Comparison of ENCODE assay signal across 8 mouse cellular contexts in genomic region chr8:47345085-47345771, GRCm38 (mm10).
A peak's percentile ranks its signal among the peaks of the same experiment; 100 is the strongest.
DNase-seq lines count a peak whose midpoint lies in the region; ATAC-seq and TF ChIP-seq lines count a peak whose summit lies in the region.

No protein-coding gene starts in this region.

- no peak overlapping the region for H3K4me3 ChIP-seq in heart, embryonic 13.5 days
- H3K4me3 ChIP-seq in brown adipose tissue, adult 24 weeks (ENCODE audit: insufficient read depth, low read depth, low read length): peak overlapping the region; percentile 25
- peak overlapping the region; percentile 31 for H3K4me3 ChIP-seq in forebrain, embryonic 13.5 days
- no peak overlapping the region for H3K4me3 ChIP-seq in midbrain, embryonic 11.5 days (ENCODE audit: low read depth, low read length)
- no peak overlapping the region for H3K4me3 ChIP-seq in liver, postnatal 0 days (ENCODE audit: low read depth, low read length)

- ATAC-seq in heart, embryonic 13.5 days (ENCODE audit: extremely low read depth, insufficient number of reproducible peaks, low FRiP score, low TSS enrichment): no peak
- ATAC-seq in forebrain, embryonic 13.5 days: peak; percentile 74
- ATAC-seq in midbrain, embryonic 11.5 days (ENCODE audit: low FRiP score): no peak
- ATAC-seq in erythroblast, adult 5-6 weeks (replicated peaks; ENCODE audit: low FRiP score, poor library complexity, severe bottlenecking): no peak
- no peak for ATAC-seq in liver, postnatal 0 days

- H3K9me3 ChIP-seq in heart, embryonic 13.5 days: no peaks in the 10 kb centered on the region
- H3K9me3 ChIP-seq in forebrain, embryonic 13.5 days (replicated peaks): no peaks in the 10 kb centered on the region
- no peaks in the 10 kb centered on the region for H3K9me3 ChIP-seq in midbrain, embryonic 11.5 days (ENCODE audit: control insufficient read depth, low read length)
- H3K9me3 ChIP-seq in liver, postnatal 0 days (ENCODE audit: low read length): no peaks in the 10 kb centered on the region

- no peak for TF ChIP-seq CTCF in liver, postnatal 0 days (IDR thresholded peaks at IDR 0.05; ENCODE audit: low read depth)

- no peak for TF ChIP-seq EP300 in liver, postnatal 0 days (IDR thresholded peaks at IDR 0.05; ENCODE audit: low read depth)

- WGBS in heart, embryonic 13.5 days: 56% methylated on average over 15 of the region's 15 CpGs
- 2% methylated on average over 15 of the region's 15 CpGs for WGBS in forebrain, embryonic 13.5 days
- 12% methylated on average over 15 of the region's 15 CpGs for whole genome bisulfite sequencing in midbrain, embryonic 11.5 days
- 72% methylated on average over 15 of the region's 15 CpGs for WGBS in liver, postnatal 0 days (ENCODE audit: insufficient replicate concordance)

- no peak overlapping the region for H3K9ac ChIP-seq in heart, embryonic 13.5 days
- H3K9ac ChIP-seq in forebrain, embryonic 13.5 days: peak overlapping the region; percentile 52
- H3K9ac ChIP-seq in midbrain, embryonic 11.5 days (ENCODE audit: low read length): no peak overlapping the region
- H3K9ac ChIP-seq in liver, postnatal 0 days (replicated peaks): no peak overlapping the region

- no peaks in the 10 kb centered on the region for H3K36me3 ChIP-seq in heart, embryonic 13.5 days
- no peaks in the 10 kb centered on the region for H3K36me3 ChIP-seq in forebrain, embryonic 13.5 days (ENCODE audit: poor library complexity, severe bottlenecking)
- H3K36me3 ChIP-seq in midbrain, embryonic 11.5 days (ENCODE audit: control insufficient read depth, insufficient read depth, low read length): no peaks in the 10 kb centered on the region
- H3K36me3 ChIP-seq in liver, postnatal 0 days (replicated peaks; ENCODE audit: insufficient read depth, low read length): no peaks in the 10 kb centered on the region

- H3K27ac ChIP-seq in heart, embryonic 13.5 days (replicated peaks): peak overlapping the region; percentile 6; the same call in 1 of the 2 replicates
- peak overlapping the region; percentile 68 for H3K27ac ChIP-seq in brown adipose tissue, adult 24 weeks (replicated peaks; ENCODE audit: low read depth, low read length)
- peak overlapping the region; percentile 93 for H3K27ac ChIP-seq in forebrain, embryonic 13.5 days
- peak overlapping the region; percentile 12; the same call in 1 of the 2 replicates for H3K27ac ChIP-seq in midbrain, embryonic 11.5 days (ENCODE audit: low read depth, low read length)
- H3K27ac ChIP-seq in liver, postnatal 0 days (ENCODE audit: low read depth): no peak overlapping the region

- no peak for DNase-seq in heart, postnatal 25 days (ENCODE audit: low spot score)
- DNase-seq in midbrain, embryonic 11.5 days (ENCODE audit: low spot score, missing footprints): peak; percentile 90
- DNase-seq in liver, postnatal 0 days: no peak
- DNase-seq in lung, adult 18-20 months: no peak

- intact Hi-C loops in heart, postnatal 25 days (cut with DNase I): no loop called here

- H3K27me3 ChIP-seq in heart, embryonic 13.5 days (replicated peaks): peaks cover 63% of the 10 kb centered on the region
- no peaks in the 10 kb centered on the region for H3K27me3 ChIP-seq in forebrain, embryonic 13.5 days
- no peaks in the 10 kb centered on the region for H3K27me3 ChIP-seq in midbrain, embryonic 11.5 days (ENCODE audit: control insufficient read depth, insufficient read depth, low read length)
- H3K27me3 ChIP-seq in liver, postnatal 0 days (ENCODE audit: insufficient read depth, low read length): no peaks in the 10 kb centered on the region

- H3K4me1 ChIP-seq in heart, embryonic 13.5 days: peaks cover 21% of the 10 kb centered on the region
- H3K4me1 ChIP-seq in brown adipose tissue, adult 24 weeks (ENCODE audit: control insufficient read depth, insufficient read depth, insufficient read length, low read length): peaks cover 17% of the 10 kb centered on the region; the same call in 1 of the 2 replicates
- peaks cover 51% of the 10 kb centered on the region for H3K4me1 ChIP-seq in forebrain, embryonic 13.5 days
- H3K4me1 ChIP-seq in midbrain, embryonic 11.5 days (ENCODE audit: control insufficient read depth, insufficient read depth, low read length): peaks cover 16% of the 10 kb centered on the region
- H3K4me1 ChIP-seq in liver, postnatal 0 days (ENCODE audit: insufficient read depth): no peaks in the 10 kb centered on the region

- no peak overlapping the region; the same call in 1 of the 2 replicates for H3K4me2 ChIP-seq in heart, embryonic 13.5 days
- H3K4me2 ChIP-seq in forebrain, embryonic 13.5 days: peak overlapping the region; percentile 60
- peak overlapping the region; percentile 17; the same call in 1 of the 2 replicates for H3K4me2 ChIP-seq in midbrain, embryonic 11.5 days
- no peak overlapping the region for H3K4me2 ChIP-seq in liver, postnatal 0 days (ENCODE audit: low read depth, low read length)

Comparison
In these comparisons a context has a peak if more than half of its experiments do, and no peak if none do; other contexts are left out.
1. H3K4me2 ChIP-seq: peak in forebrain, embryonic 13.5 days (single experiment) and midbrain, embryonic 11.5 days (single experiment); none in heart, embryonic 13.5 days (single experiment) and liver, postnatal 0 days (single experiment).
2. H3K4me3 ChIP-seq: peak in brown adipose tissue, adult 24 weeks (single experiment) and forebrain, embryonic 13.5 days (single experiment); none in heart, embryonic 13.5 days (single experiment), midbrain, embryonic 11.5 days (single experiment) and liver, postnatal 0 days (single experiment).